Mouse (Mus musculus): ENCODE results near the gene Pgm1. TPM values are rescaled to one million over a fixed set of nuclear protein-coding genes. Genes with fewer than 3 reads are reported as not detected.

The Pgm1 gene
- polyA plus RNA-seq, 1 experiment from 2014 or later: 88.1 TPM

DNA sequence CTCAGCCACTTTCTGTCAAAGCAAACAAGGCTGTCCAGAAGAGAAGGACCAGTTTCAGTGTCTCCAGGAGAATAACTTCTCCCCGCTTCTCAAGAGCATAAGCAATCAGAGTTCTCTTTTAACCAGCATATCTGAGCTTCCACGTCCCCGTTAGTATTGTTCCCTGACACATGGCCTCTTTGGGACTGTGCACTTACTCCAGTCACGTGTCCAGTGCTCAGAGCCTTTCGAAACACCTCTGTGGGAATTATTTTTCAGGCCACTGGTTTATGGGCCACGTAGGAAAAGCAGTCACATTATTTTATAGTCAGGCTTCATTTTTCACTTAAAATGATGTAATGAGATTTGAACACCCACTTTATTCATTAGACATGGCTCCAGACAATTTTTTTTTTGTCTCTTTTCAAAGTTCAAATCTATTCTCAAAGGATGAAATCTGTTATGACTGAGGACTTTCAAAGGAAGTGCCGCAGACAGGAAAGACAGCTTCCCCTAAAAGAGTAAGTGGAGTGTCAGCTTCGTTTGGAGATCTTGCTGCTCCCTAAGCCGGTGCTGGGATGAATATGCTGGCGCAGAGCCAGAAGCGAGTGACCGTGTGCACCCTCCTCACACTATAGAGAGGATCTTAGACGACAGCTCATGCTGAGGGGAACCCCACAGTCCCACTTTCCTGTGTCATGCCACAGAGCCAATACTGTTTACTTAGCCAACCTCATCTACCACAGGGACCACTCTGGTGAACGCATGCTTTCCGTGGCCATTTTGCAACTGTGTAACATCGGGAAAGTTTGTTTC, 10.7 kb downstream of the Pgm1 start:
- peak; percentile 63; the same call in 1 of the 2 replicates for ATAC-seq (ENCODE audit: low FRiP score, low read depth)
- H3K9me3 ChIP-seq: no peaks in the 10 kb centered on the region
- 56% methylated on average over 16 of the region's 16 CpGs for WGBS

GRCm38 (mm10) chr4:99941655-99942414, 12.6 kb downstream of the Pgm1 start:
- no peak; the same call in 1 of the 2 replicates for ATAC-seq (ENCODE audit: low FRiP score, low read depth)
- 79% methylated on average over 10 of the region's 10 CpGs for WGBS

More for the DNA sequence above, 10.7 kb downstream of the Pgm1 start:
- H3K36me3 ChIP-seq: no peaks in the 10 kb centered on the region
- H3K27me3 ChIP-seq: no peaks in the 10 kb centered on the region
- H3K9ac ChIP-seq: no peak overlapping the region
- no peaks in the 10 kb centered on the region for H3K4me1 ChIP-seq (replicated peaks)
- H3K4me3 ChIP-seq: no peak overlapping the region
- no peak overlapping the region for H3K4me2 ChIP-seq
- H3K27ac ChIP-seq (replicated peaks): no peak overlapping the region

GRCm38 (mm10) chr4:99944606-99945005, 15.4 kb downstream of the Pgm1 start:
- no peaks in the 10 kb centered on the region for H3K4me1 ChIP-seq (replicated peaks)
- no peak for ATAC-seq (ENCODE audit: low FRiP score, low read depth)
- H3K27me3 ChIP-seq: no peaks in the 10 kb centered on the region
- no peak overlapping the region for H3K27ac ChIP-seq (replicated peaks)
- H3K4me3 ChIP-seq: no peak overlapping the region
- no peaks in the 10 kb centered on the region for H3K9me3 ChIP-seq
- H3K36me3 ChIP-seq: no peaks in the 10 kb centered on the region
- no peak overlapping the region for H3K9ac ChIP-seq
- H3K4me2 ChIP-seq: no peak overlapping the region
- 75% methylated on average over 2 of the region's 2 CpGs for WGBS

More at GRCm38 (mm10) chr4:99941655-99942414, 12.6 kb downstream of the Pgm1 start:
- Histone ChIP-seq H3K27me3 (no peaks in the 10 kb centered on the region), H3K9me3 (no peaks in the 10 kb centered on the region), H3K4me3 (no peak overlapping the region), H3K4me2 (no peak overlapping the region), H3K9ac (no peak overlapping the region), H3K27ac (replicated peaks) (no peak overlapping the region), H3K4me1 (replicated peaks) (no peaks in the 10 kb centered on the region), H3K36me3 (no peaks in the 10 kb centered on the region)

DNA sequence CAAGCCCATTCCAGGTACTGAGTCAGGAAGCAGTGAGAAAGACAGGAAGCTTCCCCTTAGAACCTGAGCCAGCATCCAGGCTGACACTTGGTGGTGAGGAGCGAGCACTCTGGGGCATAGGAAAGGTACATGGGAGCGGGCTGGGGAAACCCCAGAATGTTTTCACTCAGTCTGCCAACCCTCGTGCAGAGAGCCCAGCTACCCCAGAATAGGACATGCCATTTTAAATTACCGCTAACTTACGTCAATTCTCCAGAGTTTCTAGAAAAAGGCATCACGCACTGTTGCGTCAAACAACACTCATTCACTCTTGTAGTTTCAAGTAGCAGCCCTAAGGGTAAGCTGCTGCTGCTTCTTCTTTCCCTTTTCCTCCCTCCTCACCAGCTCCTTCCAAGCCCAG, 15.8 kb downstream of the Pgm1 start:
- no peak overlapping the region for H3K9ac ChIP-seq
- no peak overlapping the region for H3K4me3 ChIP-seq
- H3K4me1 ChIP-seq (replicated peaks): no peaks in the 10 kb centered on the region
- 90% methylated on average over 7 of the region's 7 CpGs for WGBS
- H3K9me3 ChIP-seq: no peaks in the 10 kb centered on the region
- H3K27me3 ChIP-seq: no peaks in the 10 kb centered on the region
- no peak overlapping the region for H3K4me2 ChIP-seq
- no peaks in the 10 kb centered on the region for H3K36me3 ChIP-seq
- H3K27ac ChIP-seq (replicated peaks): no peak overlapping the region
- ATAC-seq (ENCODE audit: low FRiP score, low read depth): no peak

DNA sequence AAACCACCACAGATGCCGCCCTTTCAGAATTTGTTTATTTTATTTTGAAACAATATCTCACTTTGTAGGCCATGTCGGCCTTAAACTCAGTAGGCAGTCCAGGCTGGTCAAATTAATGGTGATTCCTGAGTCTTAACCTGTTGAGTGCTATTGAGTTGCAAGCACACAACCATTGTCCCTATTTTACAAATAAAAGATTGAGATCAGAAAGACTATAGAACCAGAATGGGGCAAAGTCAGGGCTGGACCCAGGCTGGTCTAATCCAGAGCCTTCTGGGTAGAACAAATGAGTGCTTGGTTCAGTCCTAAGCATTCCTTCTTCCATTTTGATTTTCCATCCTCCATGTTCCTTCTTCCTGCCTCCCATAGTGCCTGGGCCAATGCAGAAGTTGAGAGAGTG, 17.3 kb downstream of the Pgm1 start:
- H3K4me1 ChIP-seq (replicated peaks): no peaks in the 10 kb centered on the region
- no peak for ATAC-seq (ENCODE audit: low FRiP score, low read depth)
- WGBS: 86% methylated on average over 2 of the region's 2 CpGs
- H3K36me3 ChIP-seq: no peaks in the 10 kb centered on the region
- H3K9ac ChIP-seq: no peak overlapping the region
- no peak overlapping the region for H3K4me2 ChIP-seq
- H3K27ac ChIP-seq (replicated peaks): no peak overlapping the region
- H3K27me3 ChIP-seq: no peaks in the 10 kb centered on the region
- no peaks in the 10 kb centered on the region for H3K9me3 ChIP-seq
- H3K4me3 ChIP-seq: no peak overlapping the region

DNA sequence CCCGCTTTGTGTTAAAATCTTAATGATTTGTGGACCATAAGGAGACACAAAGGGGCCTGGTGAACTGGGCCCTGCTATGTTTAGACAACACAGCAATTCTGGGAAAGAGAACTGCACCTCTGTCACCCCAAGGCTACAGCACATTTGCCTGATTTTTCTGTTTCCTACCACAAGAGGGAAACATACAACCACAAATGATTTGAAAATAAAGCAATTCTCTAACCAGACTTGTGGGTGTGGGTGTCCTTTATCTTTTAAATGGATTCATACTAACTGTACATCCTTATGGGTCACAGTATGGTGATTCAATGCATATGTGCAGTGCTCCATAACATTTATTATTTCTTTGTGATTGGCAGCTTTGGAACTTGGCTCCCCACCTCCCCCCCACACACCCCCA, 18.0 kb downstream of the Pgm1 start:
- Histone ChIP-seq H3K27ac (replicated peaks) (no peak overlapping the region), H3K36me3 (no peaks in the 10 kb centered on the region), H3K27me3 (no peaks in the 10 kb centered on the region), H3K4me1 (replicated peaks) (no peaks in the 10 kb centered on the region), H3K4me2 (no peak overlapping the region), H3K9me3 (no peaks in the 10 kb centered on the region), H3K4me3 (no peak overlapping the region), H3K9ac (no peak overlapping the region)
- no peak for ATAC-seq (ENCODE audit: low FRiP score, low read depth)
- WGBS: 82% methylated on average over 1 of the region's 1 CpGs

DNA sequence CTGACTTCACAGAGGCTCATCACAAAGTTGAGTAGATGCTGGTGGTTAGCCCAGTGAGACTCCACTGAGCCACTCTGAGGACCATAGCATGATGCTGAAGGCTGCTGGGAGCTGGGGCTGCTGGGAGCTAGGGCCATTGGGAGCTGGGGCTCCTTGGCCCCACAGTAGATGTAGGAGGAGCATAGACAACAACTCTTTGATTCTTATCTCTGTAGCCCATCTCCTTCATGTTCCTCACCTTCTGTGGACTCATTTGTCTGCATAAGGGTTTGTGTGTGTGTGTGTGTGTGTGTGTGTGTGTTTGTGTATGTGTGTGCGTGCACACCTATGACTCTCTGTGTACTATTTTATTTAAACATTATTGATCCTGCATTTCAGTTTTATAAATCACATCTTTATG, 18.7 kb downstream of the Pgm1 start:
- no peaks in the 10 kb centered on the region for H3K27me3 ChIP-seq
- H3K4me2 ChIP-seq: no peak overlapping the region
- H3K4me1 ChIP-seq (replicated peaks): no peaks in the 10 kb centered on the region
- H3K4me3 ChIP-seq: no peak overlapping the region
- H3K36me3 ChIP-seq: no peaks in the 10 kb centered on the region
- H3K27ac ChIP-seq (replicated peaks): no peak overlapping the region
- 100% methylated on average over 1 of the region's 1 CpGs for WGBS
- no peak overlapping the region for H3K9ac ChIP-seq
- ATAC-seq (ENCODE audit: low FRiP score, low read depth): no peak
- H3K9me3 ChIP-seq: no peaks in the 10 kb centered on the region

GRCm38 (mm10) chr4:99953904-99954303, 24.7 kb downstream of the Pgm1 start:
- no peaks in the 10 kb centered on the region for H3K36me3 ChIP-seq
- no peaks in the 10 kb centered on the region for H3K27me3 ChIP-seq
- H3K4me3 ChIP-seq: no peak overlapping the region
- H3K9me3 ChIP-seq: no peaks in the 10 kb centered on the region
- ATAC-seq (ENCODE audit: low FRiP score, low read depth): no peak
- H3K4me2 ChIP-seq: no peak overlapping the region
- WGBS: 95% methylated on average over 2 of the region's 2 CpGs
- no peak overlapping the region for H3K9ac ChIP-seq
- no peaks in the 10 kb centered on the region for H3K4me1 ChIP-seq (replicated peaks)
- H3K27ac ChIP-seq (replicated peaks): no peak overlapping the region

- no peaks in the 10 kb centered on the region for H3K36me3 ChIP-seq
- H3K4me2 ChIP-seq: no peak overlapping the region
- H3K27me3 ChIP-seq: no peaks in the 10 kb centered on the region
- H3K9ac ChIP-seq: no peak overlapping the region
- no peaks in the 10 kb centered on the region for H3K9me3 ChIP-seq
- 78% methylated on average over 10 of the region's 10 CpGs for WGBS
- no peak for ATAC-seq (ENCODE audit: low FRiP score, low read depth)
- no peaks in the 10 kb centered on the region for H3K4me1 ChIP-seq (replicated peaks)
- H3K4me3 ChIP-seq: no peak overlapping the region
- no peak overlapping the region for H3K27ac ChIP-seq (replicated peaks)
These were observed 26.2 kb downstream of the Pgm1 start for GRCm38 (mm10) chr4:99955396-99955795.

DNA sequence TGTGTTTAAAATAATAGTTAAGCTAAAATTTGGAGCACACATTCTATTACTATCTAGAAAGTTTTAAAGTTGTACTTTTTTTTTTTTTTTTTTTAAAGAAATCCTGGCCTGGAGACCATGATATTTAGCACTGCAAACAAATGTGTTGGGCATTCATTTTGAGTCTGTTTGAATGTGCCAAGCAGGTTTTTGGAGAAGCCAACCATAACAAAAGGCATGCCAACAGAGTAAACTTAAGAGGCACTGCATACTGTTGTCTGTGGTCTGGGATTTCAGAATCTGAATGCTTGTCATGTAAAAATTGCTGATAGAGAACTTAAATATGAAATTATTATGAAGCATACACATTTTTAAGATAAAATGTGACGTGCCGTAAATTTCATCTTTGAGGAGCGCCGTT, 28.0 kb downstream of the Pgm1 start:
- H3K27ac ChIP-seq (replicated peaks): no peak overlapping the region
- no peaks in the 10 kb centered on the region for H3K9me3 ChIP-seq
- no peak overlapping the region for H3K4me2 ChIP-seq
- no peak overlapping the region for H3K4me3 ChIP-seq
- ATAC-seq (ENCODE audit: low FRiP score, low read depth): no peak
- no peak overlapping the region for H3K9ac ChIP-seq
- WGBS: 94% methylated on average over 4 of the region's 4 CpGs
- no peaks in the 10 kb centered on the region for H3K27me3 ChIP-seq
- no peaks in the 10 kb centered on the region for H3K4me1 ChIP-seq (replicated peaks)
- H3K36me3 ChIP-seq: no peaks in the 10 kb centered on the region

DNA sequence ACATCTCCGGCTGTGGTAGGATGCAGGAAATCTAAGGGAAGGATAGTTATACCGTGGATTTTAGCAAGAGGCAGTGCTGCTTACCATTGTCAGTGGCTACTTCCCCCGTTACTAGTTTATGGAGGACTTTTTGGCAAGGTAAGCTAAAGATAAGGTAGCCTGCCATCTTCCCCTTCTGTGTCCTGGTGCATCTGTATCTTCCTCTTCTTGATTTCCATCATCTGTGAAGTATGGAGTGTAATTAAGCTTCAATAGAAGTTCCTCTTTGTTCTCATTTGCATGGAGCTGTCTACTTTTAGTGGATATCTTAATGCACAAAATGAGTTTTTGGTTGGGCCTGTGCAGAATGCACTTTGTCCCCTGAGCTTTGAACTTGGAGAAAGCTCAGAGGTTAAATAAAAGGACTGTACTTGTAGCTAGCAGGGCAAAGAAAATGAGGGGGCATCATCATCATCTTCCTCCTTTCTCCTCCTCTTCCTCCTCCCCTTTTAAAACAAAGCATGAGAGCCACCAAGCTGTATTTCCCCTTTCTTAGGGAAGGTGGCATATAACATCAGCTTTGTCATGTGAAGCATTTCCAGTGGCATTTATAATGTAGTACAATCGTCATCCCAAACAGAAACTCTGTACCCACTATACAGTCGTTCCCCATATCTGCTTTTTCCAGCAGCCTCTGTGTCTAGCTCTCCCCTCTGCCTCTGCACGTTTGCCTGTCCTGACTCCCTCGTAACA, 29.0 kb downstream of the Pgm1 start:
- Histone ChIP-seq H3K36me3 (peaks cover under 1% of the 10 kb centered on the region; the same call in 1 of the 2 replicates), H3K4me3 (no peak overlapping the region), H3K9me3 (no peaks in the 10 kb centered on the region), H3K27me3 (no peaks in the 10 kb centered on the region), H3K27ac (replicated peaks) (no peak overlapping the region), H3K4me2 (no peak overlapping the region), H3K4me1 (replicated peaks) (no peaks in the 10 kb centered on the region), H3K9ac (no peak overlapping the region)
- WGBS: 87% methylated on average over 7 of the region's 7 CpGs
- no peak for ATAC-seq (ENCODE audit: low FRiP score, low read depth)

DNA sequence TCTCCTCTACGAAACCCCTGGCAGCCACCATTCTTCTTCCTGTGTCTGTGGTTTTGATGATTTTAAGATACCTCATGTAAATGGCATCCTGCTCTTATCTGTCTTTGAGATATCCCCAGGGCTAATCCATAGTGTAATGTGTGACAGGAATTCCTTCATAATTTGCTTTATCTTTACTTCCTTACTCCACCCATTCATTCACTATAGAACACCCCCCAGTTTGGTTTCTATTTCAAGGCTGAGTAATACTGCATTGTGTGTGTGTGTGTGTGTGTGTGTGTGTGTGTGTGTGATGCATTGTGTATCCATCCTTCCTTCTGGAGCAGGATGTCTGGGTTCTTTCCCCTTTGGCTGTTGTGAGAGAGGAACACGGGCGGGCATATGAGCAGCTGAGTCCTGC, 30.1 kb downstream of the Pgm1 start:
- WGBS: 89% methylated on average over 3 of the region's 3 CpGs
- no peak overlapping the region for H3K9ac ChIP-seq
- no peak overlapping the region for H3K27ac ChIP-seq (replicated peaks)
- no peak overlapping the region for H3K4me3 ChIP-seq
- H3K27me3 ChIP-seq: no peaks in the 10 kb centered on the region
- H3K9me3 ChIP-seq: no peaks in the 10 kb centered on the region
- no peaks in the 10 kb centered on the region for H3K4me1 ChIP-seq (replicated peaks)
- no peak overlapping the region for H3K4me2 ChIP-seq
- peaks cover 11% of the 10 kb centered on the region for H3K36me3 ChIP-seq
- no peak for ATAC-seq (ENCODE audit: low FRiP score, low read depth)

Measured in hindbrain, embryonic 15.5 days (tissue).